Mouse (Mus musculus) WW6 (cell line): Measurements from ENCODE around the gene Olfr480.

Source experiments
- DNase-seq: peaks from one replicate; pipeline ENCODE4 v3.0.0-alpha.2; 2013; ENCODE audit warnings: low read depth, low spot score

Olfr480 gene

DNA sequence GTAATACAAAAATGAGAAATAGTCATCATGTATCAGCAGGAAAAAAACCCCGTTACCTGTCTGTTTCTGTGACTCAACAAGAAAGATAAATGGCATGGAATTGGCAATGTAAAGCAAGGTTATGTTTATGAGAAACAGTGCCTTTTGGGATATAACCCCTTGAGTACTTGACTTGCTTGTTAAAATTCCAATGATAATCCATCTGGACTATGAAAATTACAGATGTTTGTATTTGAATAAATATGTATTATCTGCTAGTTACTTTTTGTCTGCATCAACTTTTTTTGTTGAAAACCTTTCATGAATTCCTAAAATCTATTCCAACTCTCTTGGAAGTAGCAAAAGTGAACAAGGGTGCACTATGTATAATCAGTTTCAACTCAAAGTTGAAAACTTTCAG lies at the start of gene Olfr480:
Gene Olfr480, minus strand, starts transcription at position 101 of the 400 bp plus-strand sequence.
- DNase-seq = no peak

- no peak for DNase-seq
Observed at GRCm38 (mm10) chr7:108100549-108100948, 33.4 kb upstream of the Olfr480 start, which contains the start of gene Olfr483. TSS of gene Olfr483 (plus strand) at chr7:108100849.

GRCm38 (mm10) chr7:108097486-108097885 lies 30.3 kb upstream of the Olfr480 start, which contains the start of gene Olfr482:
TSS of gene Olfr482 (minus strand) at chr7:108097586.
- DNase-seq = no peak

GRCm38 (mm10) chr7:108079555-108079954 lies 12.4 kb upstream of the Olfr480 start, which contains the start of gene Olfr481:
TSS of gene Olfr481 (plus strand) at chr7:108079855.
- no peak for DNase-seq

GRCm38 (mm10) chr7:108050393-108050792 lies 16.8 kb downstream of the Olfr480 start, which contains the start of gene Olfr479:
TSS of gene Olfr479 (plus strand) at chr7:108050693.
- DNase-seq = no peak

DNA sequence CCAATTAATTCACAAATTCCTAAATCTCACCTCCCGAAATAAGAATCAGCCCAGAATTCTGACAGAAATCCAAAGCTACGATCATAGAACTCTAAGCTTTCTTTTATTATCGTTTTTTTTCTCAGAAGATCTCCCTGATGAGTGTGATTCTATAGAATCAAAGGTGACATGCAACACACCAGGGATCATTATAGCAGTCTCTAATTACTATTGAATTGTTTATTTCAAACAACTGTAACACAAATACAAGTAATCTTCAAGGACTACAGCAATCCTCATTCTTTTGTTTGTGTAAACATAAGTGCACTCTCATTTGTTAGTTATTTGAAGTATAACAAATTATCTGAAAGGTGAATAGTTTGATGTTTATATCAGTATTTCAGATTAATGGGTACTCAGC lies 33.3 kb downstream of the Olfr480 start, which contains the start of gene Olfr478:
Gene Olfr478, minus strand, starts transcription at position 101 of the 400 bp plus-strand sequence.
- DNase-seq = no peak
